Mouse (Mus musculus) adrenal gland, adult 18-20 months (tissue): ENCODE measurements around the gene Uba52. TPM values are rescaled to one million over a fixed set of nuclear protein-coding genes. Genes with fewer than 3 reads are reported as not detected.

ENCODE experiments used
- DNase-seq, 2 experiments: peaks; one replicate each; pipeline ENCODE4 v3.0.0; 2021 to 2022; ENCODE audit warnings: low spot score in 2 of 2
- total RNA-seq, 2 experiments: library from RNA; stranded (reverse); gene quantifications; 1 replicate in 1 of 2; 2 replicates in 1 of 2; pipeline ENCODE4 v1.2.3; 2021

Gene Uba52
- total RNA-seq, 2 experiments from 2014 or later, result 1,449 to 1,570 TPM

DNA sequence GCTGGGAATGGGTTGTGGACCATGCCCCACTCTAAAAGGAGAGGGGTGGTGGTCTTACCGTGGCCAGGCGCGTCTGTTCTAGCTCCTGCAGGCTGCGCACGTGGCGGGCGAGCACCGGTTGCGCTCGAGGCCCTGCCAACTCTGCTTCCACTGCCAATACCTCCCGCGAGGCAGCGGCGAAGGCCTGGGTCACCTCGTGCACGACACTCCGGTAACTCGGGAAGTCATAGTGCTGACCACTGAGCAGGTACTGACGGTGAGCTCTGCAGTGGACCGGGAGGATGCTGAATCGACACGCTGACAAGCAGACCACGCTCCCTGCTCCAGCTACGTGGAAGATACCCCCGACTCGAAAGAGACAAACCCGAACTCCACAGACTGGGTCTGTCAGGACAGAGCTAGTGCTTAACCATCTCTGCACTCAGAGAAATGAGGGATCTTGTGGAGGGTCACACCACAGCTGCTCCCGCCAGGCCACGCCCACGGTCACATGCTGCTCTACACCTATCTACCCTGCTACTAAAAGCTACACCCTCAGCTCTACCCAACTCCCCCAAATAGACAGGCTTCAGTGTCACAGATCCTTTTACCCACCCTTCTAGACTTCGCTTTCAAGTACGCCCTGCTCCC, 4.8 kb downstream of the Uba52 start:
- no peak for DNase-seq

DNA sequence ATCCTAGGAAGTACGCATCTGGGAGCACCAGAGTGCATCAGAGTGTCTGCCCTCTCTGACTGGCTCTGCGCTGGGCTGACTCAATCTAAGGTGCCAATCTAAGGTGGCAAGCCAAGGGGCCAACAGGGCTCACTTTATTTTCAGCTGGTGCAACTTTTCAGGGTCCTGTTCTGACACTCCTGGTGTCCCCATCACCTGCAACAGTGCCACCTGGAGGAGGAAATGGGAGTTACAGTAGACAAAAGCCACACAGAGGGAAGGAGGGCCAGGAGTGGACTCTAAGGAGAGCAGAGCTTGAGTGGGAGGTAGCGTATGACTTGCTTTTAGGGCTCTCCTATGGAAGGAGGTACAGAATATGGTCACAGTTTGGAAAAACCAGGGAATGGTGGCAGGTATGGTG, 5.8 kb downstream of the Uba52 start:
- peak; percentile 79 to 80 for DNase-seq

DNA sequence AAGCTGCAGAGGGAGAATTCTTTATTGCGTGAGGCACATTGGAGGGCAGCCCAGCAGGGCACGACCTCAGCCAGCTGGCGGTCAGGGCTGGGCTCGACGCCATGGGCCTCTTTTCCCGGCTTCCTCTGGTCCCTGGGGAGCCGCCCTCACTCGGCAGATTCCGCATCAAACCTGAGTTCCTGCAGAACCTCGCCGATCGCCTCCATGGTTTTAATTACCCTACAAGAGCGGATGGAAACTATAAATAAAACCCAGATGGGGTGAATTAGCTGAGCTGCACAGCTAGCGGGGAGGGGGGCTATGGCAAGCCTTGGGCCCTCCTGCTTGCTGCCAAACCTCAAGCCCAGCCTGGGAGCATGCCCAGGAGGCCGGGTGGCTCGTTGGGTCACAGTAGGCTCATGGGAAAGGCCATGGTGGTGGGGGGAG, 6.3 kb downstream of the Uba52 start:
- DNase-seq, result peak in 1 of 2 experiments; percentile 65

DNA sequence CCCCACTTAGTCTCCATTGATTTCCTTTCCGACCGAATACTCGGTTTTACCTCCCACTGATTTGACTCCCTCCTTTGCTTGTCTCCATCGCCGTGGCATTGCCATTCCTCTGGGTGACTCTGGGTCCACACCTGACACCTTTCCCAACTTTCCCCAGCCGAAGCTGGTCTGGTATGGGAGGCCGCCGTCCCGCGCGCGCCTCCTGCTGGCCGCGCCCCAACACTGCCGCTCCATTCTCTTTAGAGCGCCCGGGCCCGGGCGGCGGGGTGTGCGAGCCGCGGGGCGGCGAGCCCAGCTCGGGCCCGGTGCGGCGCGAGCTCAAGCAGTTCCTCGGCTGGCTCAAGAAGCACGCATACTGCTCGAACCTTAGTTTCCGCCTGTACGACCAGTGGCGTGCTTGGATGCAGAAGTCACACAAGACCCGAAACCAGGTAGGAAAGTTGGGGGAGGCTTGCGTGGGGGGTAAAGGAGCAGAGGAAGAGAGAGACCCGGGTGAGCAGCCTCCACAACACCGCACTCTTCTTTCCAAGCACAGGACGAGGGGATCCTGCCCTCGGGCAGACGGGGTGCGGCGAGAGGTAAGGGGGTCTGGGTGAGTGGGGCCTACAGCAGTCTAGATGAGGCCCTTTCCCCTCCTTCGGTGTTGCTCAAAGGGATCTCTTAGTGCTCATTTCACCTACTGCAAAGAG, 7.4 kb downstream of the Uba52 start:
- peak; percentile 62 to 66 for DNase-seq

DNA sequence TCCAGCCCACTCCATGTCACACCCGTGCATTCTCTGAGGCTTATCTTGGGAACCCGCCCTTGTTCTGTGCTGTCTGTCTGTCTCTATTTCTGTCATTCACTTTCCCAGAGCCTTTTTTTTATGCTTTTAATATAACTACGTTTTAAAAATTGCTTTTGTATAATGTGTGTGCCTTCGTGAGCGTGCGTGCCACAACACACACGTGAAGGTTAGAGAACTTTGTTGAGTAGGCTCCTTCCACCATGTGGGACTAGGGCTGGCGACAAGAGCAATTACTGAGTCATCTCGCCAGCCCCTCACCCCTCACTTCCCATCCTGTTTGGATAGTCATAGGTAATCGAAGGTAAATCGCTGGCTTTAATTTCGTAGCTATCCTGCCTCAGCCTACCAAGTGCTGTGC, 8.1 kb downstream of the Uba52 start:
- DNase-seq, result no peak

DNA sequence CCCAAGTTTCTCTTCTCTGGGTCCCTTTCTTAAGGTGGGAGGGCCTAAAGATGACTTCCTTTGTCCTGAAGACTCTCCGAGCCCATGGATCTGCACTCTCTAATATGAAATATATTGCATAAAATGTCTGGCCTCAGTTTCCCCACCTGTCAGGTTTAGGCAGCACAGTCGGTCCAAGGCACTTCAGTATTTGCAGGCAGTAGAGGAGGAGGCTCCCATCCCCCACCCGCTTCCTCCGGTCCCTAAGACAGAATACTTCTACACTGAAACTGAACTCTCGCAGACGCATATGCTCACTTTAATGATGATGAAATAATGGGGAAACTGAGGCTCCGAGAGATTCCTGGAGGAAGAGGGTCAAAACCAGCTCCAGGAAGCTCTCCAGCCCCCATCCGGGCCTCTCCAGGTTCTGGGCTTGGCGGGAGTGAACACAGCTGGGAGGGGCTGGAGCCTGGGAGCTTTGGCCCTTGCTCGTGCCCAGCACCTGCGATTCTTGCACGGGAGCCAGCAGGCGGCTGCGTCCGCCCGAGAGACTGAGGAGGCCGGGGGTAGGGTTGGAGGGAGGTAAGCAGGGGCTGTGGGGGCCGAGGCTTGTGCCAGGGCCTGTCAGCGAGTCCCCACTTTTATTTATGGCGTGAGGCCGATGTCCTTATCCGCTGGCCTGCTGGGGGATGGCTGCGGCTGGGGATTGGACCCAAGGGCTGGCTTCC, 8.6 kb downstream of the Uba52 start:
- DNase-seq, result no peak

DNA sequence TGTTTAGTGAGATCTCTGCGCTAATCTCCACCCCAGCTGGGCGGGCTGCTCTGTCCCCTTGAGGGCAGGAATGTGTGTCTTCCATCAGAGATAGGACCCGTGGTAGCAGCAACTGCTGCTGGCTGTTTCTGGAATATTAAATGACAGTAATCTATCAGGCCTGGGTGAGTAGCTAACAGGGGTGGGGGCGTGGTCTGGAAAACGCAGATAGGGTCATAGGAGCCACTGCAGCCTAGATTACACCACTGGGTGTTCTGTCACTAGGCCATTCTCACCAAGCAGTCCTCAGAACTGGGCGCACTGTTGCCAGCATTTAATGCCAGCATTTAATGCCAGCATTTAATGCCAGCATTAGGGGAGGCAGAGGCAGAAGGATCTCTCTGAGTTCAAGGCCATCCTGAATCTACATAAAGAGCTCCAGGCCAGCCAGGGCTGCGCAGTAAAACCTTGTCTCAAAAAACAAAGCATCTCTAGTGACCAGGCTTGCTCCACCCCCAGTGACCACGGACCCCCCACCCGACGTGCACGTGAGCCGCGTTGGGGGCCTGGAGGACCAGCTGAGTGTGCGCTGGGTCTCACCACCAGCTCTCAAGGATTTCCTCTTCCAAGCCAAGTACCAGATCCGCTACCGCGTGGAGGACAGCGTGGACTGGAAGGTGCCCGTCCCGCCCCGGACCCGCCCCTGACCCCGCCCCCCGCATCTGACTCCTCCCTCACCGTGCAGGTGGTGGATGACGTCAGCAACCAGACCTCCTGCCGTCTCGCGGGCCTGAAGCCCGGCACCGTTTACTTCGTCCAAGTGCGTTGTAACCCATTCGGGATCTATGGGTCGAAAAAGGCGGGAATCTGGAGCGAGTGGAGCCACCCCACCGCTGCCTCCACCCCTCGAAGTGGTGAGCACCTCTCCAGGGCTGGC, 10.0 kb downstream of the Uba52 start:
- DNase-seq, result no peak

DNA sequence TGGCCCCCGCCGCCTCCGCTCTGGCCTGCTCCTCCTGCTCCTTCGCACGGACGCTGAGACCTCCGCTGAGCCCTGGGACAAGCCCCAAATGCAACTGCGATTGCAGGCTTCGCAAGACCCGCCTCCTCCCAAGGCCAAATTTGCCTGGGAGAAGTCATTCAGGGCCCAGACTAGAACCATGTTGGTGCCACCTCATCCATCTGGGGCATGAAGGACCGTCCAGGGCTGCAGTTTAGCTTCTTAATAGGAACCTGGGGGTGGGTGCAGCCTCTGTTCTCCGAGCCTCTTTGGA, 14.9 kb downstream of the Uba52 start:
- DNase-seq, result no peak

DNA sequence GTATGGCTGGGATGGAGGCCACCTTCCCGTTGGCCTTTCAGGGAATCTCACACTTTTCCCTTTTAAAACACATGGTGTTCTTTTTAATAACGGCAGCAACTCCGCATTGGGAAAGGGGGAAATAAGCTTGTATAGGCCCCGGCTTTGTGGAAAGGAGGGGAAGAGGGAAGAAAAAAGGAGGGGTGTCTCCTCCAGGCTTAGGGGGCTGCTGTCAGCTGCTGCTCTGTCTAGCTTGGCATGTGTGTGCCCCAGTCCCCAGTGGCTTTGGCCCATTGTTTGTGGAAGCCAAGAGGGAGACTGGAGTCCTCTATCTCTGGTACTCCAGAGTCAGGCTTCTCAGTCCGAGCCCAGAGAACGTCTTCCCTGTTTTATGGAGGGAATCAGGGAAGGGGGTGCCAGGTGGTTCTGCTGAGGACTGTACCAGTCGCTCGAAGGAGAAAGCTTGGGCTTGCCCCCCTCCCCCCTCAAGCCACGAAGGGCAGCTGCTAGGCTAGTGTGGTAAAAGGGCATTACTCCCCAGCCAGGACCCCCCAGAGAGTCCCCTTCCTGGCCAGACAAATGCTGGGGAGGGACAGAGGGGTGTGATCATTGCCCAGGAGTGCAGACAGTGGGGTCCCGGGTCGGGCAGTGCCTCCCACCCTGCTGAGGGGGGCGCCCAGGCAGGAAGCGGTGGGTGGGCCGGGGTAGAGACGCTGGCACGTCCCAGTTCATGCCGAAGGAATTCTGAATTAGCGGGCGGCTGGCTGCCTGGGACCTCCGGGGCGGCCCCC, 15.4 kb downstream of the Uba52 start:
- no peak for DNase-seq

DNA sequence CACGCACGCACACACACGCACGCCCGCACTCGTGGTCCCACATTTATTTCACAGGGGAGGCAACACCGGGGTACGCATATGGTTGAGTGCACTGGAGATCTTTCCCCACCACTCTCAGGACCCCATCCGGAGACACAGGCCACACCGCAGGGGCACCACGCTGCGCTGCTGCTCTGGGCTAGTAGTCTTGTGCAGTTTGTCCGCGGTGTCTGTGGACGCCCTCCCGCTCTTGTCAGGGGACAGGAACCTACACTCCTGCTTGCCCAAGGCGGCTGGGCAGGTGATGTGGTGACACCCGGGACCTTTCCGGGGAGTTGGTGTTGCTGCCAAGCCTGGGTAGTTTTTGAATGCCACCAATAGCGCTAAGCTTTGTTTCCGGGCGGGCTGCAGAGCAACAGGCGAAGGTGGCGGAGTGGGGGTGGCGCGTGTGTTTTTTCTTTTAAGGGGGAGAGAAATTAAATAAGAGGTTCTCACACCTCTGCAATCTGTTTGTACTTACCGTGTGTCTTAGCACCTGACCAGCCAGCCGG, 16.1 kb downstream of the Uba52 start:
- DNase-seq, result no peak

DNA sequence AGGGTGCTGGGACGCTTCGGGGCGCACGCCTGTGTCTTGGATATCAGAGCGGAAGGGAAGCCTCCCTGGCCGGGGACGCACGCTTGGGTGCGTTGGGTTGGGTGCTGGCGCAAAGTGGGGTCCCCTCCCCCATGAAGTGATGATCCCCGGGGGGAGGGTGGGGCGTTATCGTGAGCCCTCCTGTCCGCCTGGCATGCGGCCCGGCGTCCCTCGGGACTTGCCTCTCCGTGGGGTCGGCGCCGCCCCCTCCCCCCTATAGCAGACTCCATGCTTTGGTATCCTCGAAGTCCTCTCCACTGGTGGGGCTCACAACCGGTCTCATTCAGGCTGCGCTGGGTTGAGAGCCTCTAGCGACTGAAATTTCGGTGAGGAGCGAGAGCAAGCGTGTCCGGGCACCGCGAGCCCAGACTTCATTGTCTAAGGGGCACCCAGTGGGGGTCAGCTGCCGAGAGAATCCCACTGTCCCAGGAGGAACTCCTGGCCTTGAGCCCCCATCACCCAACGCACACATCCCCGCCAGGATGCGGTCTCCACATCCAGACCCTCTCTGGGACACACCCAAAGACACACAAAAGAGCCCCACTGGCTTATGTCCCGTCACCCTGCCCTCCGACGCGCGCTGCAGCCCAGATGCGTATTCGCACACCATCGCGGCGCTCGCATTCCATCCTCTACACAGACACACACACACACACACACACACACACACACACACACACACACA, 16.7 kb downstream of the Uba52 start:
- DNase-seq, result no peak

DNA sequence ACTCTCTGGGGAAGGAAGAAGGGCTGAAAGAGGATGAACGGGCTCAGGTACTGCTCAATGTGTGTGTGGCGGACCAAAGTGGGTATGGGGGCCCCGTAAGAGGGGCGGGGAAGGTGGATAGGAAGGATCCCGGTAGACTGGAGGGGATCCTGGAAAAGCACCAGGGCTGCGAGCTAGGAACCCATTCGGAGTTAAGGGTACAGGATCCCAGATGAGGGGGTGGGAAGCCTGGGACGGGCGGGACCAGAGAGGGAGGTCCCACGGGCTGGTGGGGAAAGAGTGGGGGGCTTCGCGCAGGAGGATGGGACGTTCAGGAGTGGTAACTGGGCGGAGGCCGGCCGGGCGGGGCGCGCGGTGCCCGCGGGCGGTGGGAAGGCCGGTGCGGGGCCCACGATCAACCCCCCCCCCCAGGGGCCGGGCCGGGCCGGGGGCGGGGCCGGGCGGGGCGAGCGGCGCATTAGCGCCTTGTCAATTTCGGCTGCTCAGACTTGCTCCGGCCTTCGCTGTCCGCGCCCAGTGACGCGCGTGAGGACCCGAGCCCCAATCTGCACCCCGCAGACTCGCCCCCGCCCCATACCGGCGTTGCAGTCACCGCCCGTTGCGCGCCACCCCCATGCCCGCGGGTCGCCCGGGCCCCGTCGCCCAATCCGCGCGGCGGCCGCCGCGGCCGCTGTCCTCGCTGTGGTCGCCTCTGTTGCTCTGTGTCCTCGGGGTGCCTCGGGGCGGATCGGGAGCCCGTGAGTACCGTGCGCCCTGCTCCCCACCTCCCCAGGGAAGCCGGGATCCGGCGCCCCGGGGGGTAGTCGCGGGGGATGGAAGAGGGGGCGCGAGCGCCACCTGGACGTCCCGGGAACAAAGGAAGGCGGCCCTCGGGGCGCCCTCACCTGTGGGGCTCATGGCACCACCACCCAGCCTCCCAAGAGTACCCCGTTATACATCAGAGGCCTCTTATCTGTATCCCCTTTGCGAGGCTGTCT, 17.6 kb downstream of the Uba52 start, which contains the start of gene Crlf1:
TSS of gene Crlf1 (plus strand) at position 495 of the 977 bp plus-strand sequence.
- no peak for DNase-seq

DNA sequence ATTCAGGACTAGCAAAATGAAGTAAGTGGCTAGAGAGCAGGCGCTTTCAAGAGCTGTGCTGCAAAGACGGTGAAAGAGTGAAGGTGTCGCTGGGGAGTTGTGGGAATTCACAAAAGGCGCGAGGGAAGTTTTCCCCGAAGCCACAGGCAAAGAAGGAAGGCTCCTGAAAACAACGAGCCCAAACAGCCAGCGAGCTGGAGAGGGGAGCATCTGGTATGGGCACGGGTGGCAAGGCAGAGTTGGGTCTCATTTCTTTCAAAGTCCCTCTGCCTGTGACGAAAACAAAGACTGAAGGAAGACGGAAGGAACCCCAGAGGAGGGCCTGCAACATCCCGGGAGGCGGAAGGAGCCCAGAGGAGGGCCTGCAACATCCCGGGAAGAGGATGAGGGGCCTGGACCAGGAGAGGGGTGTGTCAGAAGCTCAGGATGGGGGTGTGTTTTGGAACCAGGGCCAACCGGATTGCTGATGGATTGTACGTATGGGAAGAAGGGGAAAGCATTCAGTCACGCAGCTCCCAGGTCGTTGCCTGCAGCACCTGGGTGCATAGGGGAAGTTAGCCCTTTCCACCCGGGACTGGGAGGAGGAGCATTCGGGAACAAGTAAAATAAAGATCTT, 19.6 kb downstream of the Uba52 start:
- no peak for DNase-seq

DNA sequence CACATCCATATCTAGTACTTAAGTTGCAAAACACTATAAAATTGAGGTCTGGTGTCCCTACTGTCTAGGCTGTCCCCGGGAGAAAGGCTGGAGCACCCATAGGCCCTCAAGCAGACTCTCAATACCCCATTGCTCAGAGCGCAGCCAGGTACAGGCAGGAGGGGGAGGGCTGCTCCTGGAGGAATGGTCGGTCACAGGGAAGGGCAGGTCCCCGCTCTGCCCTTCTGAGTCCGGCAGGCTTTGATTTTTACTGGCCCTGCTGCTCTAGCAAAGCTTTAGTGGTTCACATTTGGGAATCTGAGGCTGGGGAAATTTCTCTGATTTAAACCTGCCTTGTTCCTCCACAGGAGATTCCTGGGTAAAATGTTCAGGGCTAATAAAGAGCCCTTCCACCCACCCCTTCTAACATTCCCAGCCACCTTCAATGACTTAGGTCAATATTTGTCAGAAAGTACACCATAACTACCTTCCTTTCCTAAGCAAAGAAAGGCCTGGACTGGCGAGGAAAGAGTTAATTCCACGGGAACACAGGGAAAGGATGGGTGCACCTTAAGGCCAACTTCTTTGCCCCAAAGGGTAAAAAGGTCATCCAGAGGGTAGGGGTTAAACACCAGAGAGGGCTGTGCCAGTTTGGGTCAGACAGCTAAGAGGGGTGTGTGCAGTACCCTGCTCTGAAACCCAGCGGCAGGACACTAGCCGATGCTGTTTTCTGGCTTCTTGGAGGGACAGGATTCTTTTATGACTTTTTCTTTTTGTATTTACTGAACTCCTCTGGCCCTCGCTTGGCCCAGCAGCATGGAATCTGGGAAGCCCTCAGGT, 20.3 kb downstream of the Uba52 start:
- no peak for DNase-seq

DNA sequence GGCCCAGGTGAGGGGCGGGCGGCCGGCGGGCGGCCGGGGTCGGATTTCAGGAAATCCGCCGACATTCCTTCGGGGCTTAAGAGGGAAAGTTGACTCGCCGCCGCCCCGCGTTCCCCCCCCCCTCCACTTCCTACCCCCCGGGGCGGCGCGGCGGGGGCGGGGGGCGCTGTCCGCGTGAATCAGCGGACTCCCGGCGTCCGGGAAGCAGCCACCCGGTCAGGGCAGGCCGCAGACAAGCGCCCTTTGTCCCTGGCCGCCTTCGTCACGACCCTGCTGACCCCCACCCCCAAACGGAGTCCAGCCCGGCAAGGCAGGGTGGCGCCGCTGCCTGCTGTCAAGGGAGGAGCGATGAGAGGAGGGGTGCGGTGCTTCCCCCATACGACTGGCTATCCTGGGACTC, 21.0 kb downstream of the Uba52 start:
- DNase-seq, result no peak

DNA sequence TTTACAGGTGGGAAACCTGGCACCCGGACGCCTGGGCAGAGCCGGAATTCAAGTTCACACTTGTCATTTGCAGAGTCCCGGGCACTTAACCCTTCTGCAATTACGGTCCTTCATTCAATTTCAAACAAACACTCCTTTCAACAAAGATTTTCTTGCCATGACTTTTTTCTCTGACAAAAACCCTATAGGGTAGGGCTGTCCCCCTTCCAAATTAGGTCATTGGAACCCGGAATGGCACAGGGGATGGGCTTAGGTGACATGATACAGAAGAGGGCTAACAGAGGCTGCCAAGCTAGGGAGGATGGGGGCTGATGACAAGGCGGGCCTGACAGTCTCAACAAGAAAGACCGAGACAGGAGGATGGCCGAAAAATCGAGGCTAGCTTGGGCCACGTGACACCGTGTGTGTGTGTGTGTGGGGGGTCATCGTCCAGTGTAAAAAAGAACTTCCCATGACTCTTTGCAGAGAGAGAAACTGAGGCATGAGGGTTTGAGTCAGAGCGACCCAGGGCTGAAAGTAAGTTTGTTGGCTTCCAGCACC, 21.6 kb downstream of the Uba52 start:
- DNase-seq, result no peak
